Mouse (Mus musculus) stomach, embryonic 15.5 days (tissue): Measurements from ENCODE around the gene Dld. TPM values are rescaled to one million over a fixed set of nuclear protein-coding genes. Genes with fewer than 3 reads are reported as not detected.

ENCODE experiments used
- ATAC-seq: fragments of 200-750 bp; cut with Nextera tagmentation; 2 replicates; pipeline ENCODE4 v1.8.0; 2017; ENCODE audit warnings: low read depth, moderate number of reproducible peaks, moderate TSS enrichment; ENCODE audit not compliant: insufficient read depth, low FRiP score
- H3K27ac ChIP-seq: fragments of 300-500 bp; sonication (generic); 2 replicates; pipeline ENCODE4 v1.5.1; 2015; ENCODE audit warnings: mild to moderate bottlenecking, inconsistent platforms
- H3K27me3 ChIP-seq: fragments of 300-500 bp; sonication (generic); replicated peaks from 2 replicates; pipeline ENCODE4 v1.6.1; 2015; ENCODE audit warnings: inconsistent platforms
- H3K36me3 ChIP-seq: fragments of 300-500 bp; sonication (generic); 2 replicates; pipeline ENCODE4 v1.6.1; 2015; ENCODE audit warnings: inconsistent platforms
- H3K4me1 ChIP-seq: fragments of 300-500 bp; sonication (generic); 2 replicates; pipeline ENCODE4 v1.6.1; 2015; ENCODE audit warnings: inconsistent platforms
- H3K4me2 ChIP-seq: fragments of 300-500 bp; sonication (generic); 2 replicates; pipeline ENCODE4 v1.6.1; 2015; ENCODE audit warnings: mild to moderate bottlenecking, inconsistent platforms
- H3K4me3 ChIP-seq: fragments of 300-500 bp; sonication (generic); replicated peaks from 2 replicates; pipeline ENCODE4 v1.5.1; 2015; ENCODE audit warnings: inconsistent platforms
- H3K9ac ChIP-seq: fragments of 300-500 bp; sonication (generic); 2 replicates; pipeline ENCODE4 v1.6.1; 2015; ENCODE audit warnings: inconsistent platforms
- H3K9me3 ChIP-seq: fragments of 300-500 bp; sonication (generic); 2 replicates; pipeline ENCODE4 v1.6.1; 2016; ENCODE audit warnings: inconsistent platforms
- WGBS: fragments of 180-500 bp; shearing (Covaris S2); methylation state at CpG from one replicate; pipeline ENCODE4 v1.1.7; 2015; 5-methylcytosine and 5-hydroxymethylcytosine counted together
- polyA plus RNA-seq: library from polyadenylated mRNA; unstranded; fragments of >200 nt; fragmentation: Nextera tagmentation; extraction: Ambion mirVana; gene quantifications from 2 replicates; pipeline ENCODE4 v1.2.1, GENCODE M21; 2015

The Dld gene
- polyA plus RNA-seq, 1 experiment from 2014 or later = 126 TPM

DNA sequence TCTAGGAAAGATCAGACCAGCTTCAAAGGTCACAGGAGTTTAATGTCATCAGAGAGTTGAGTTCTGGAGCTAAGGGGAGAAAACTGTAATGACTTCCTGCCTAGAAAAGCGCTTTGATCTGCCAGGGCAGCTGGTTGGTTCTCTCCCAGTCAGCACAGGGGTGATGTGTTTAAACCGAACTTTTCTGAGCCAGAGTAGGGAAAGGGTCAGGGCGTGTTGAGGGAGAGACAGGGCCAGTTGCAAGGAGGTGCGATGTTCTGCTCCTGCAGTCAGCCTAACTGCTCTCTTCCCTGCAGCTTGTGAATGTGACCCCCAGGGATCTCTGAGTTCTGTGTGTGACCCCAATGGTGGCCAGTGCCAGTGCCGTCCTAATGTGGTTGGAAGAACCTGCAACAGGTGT, 49.0 kb downstream of the Dld start:
- Histone ChIP-seq H3K36me3 (peaks cover 78% of the 10 kb centered on the region), H3K4me3 (no peak overlapping the region), H3K9me3 (no peaks in the 10 kb centered on the region), H3K4me1 (no peaks in the 10 kb centered on the region), H3K27me3 (no peaks in the 10 kb centered on the region), H3K27ac (no peak overlapping the region), H3K4me2 (no peak overlapping the region), H3K9ac (no peak overlapping the region)
- no peak for ATAC-seq
- 71% methylated on average over 5 of the region's 5 CpGs for WGBS

DNA sequence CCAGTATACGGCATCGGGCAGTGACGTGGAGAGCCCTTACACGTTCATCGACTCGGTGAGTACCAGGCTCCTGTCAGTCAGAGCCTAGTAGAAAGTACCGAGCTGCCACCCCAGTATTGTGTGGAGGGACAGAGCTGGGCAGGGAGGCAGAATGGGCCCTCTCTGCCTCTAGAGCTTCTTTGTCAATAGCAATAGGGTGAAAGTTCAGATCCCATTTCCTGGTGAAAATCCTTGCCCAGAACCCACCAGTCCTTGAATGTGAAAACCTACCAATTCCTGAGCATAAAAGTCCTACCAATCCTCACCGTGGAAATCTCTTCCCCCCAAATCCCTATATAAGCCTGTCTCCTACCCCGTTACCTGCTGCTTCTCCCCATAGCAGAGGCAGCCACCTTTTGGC, 51.0 kb downstream of the Dld start:
- ATAC-seq = no peak
- H3K4me1 ChIP-seq = peaks cover 5% of the 10 kb centered on the region
- H3K9ac ChIP-seq = no peak overlapping the region
- H3K4me3 ChIP-seq = no peak overlapping the region
- peaks cover 60% of the 10 kb centered on the region for H3K36me3 ChIP-seq
- H3K9me3 ChIP-seq = no peaks in the 10 kb centered on the region
- no peak overlapping the region for H3K4me2 ChIP-seq
- WGBS = 96% methylated on average over 9 of the region's 9 CpGs
- no peak overlapping the region for H3K27ac ChIP-seq
- H3K27me3 ChIP-seq = no peaks in the 10 kb centered on the region

DNA sequence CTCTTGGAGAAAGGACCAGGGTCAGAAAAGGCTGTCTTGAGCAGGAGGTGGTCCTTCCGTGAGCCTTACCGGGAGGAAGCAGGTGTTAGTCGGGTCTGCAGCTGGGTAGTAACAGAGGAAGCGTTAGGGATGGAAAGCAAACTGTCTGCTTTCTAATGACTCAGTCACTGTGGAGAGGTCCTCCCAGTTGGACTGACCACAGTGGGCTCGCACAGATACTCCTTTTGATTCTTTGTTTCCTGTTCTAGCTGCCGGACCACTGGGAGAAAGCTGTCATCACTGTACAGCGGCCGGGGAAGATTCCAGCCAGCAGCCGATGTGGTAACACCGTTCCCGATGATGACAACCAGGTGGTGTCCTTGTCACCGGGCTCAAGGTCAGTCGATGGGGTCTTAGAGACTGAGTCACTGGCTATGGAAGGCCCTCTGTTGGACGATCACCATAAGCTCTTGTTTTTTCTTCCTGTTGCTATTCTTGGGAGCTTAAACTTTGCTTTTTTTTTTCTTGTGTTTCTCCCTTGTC, 51.5 kb downstream of the Dld start:
- H3K27me3 ChIP-seq = no peaks in the 10 kb centered on the region
- H3K4me1 ChIP-seq = peaks cover 9% of the 10 kb centered on the region
- no peak for ATAC-seq
- no peak overlapping the region for H3K4me2 ChIP-seq
- H3K27ac ChIP-seq = no peak overlapping the region
- no peak overlapping the region for H3K9ac ChIP-seq
- no peaks in the 10 kb centered on the region for H3K9me3 ChIP-seq
- H3K36me3 ChIP-seq = peaks cover 56% of the 10 kb centered on the region
- 69% methylated on average over 14 of the region's 14 CpGs for WGBS
- no peak overlapping the region for H3K4me3 ChIP-seq

DNA sequence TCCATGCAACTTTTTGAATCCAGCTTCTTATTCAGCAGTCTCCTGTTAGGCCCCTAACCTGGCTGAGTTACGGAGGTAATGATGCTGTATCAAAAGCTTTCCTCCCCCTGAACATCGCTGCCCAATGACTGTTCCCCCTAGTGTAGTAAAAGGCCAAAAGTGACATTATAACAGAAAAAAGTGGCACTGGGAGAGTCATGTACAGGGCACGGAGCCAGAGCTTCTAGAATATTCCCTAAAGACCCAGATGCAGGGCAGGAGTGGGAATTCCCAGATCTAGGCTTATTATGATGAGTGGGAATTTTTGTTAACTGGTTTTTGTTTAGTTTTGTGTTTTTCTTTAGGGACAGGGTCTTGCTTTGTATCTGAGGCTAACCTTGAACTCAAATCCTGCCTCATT, 52.1 kb downstream of the Dld start:
- peaks cover 51% of the 10 kb centered on the region for H3K36me3 ChIP-seq
- no peak overlapping the region for H3K4me3 ChIP-seq
- no peak overlapping the region for H3K4me2 ChIP-seq
- no peaks in the 10 kb centered on the region for H3K9me3 ChIP-seq
- H3K4me1 ChIP-seq = peaks cover 16% of the 10 kb centered on the region
- no peak overlapping the region for H3K9ac ChIP-seq
- no peak for ATAC-seq
- WGBS = 92% methylated on average over 3 of the region's 3 CpGs
- no peak overlapping the region for H3K27ac ChIP-seq
- H3K27me3 ChIP-seq = no peaks in the 10 kb centered on the region

DNA sequence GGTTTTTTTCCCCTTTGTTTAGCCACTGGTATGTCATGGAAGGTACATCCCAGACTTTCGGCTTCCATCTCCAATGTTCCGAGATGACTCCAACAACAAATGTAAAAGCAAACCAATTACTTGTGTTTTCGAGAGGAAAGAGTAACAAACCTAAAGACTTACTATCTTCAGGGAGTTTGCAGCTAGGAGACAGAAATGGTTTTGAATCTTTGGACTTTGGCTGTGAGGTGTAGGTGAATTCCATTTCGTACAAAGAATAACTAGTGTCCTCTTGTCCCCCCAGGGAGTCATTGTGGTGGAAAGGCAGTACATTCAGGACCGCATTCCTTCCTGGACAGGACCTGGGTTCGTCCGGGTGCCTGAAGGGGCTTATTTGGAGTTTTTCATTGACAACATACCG, 52.7 kb downstream of the Dld start:
- no peak overlapping the region for H3K9ac ChIP-seq
- peaks cover 51% of the 10 kb centered on the region for H3K36me3 ChIP-seq
- no peaks in the 10 kb centered on the region for H3K27me3 ChIP-seq
- no peak overlapping the region for H3K27ac ChIP-seq
- 91% methylated on average over 8 of the region's 8 CpGs for WGBS
- no peak for ATAC-seq
- H3K4me2 ChIP-seq = no peak overlapping the region
- no peak overlapping the region for H3K4me3 ChIP-seq
- H3K9me3 ChIP-seq = no peaks in the 10 kb centered on the region
- peaks cover 20% of the 10 kb centered on the region for H3K4me1 ChIP-seq

DNA sequence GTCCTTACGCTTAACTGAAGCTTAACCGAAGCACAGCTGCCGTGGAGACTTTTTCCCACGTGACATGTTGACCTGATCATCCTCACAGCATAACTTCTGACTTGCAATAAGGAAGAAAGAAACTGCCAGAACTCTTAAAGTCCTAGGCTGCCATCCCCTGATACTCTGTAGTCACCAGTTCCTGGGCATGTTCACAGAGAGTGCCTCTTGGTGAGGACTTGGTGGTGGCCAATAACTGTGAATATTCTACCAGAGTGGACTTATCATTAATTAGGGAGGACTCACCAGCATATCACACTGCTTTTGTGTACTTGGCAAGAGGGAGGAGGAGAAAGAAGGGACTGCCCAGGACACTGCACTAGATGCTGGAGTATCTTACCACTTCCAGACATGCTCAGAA, 53.1 kb downstream of the Dld start:
- no peak overlapping the region for H3K4me2 ChIP-seq
- ATAC-seq = no peak
- H3K36me3 ChIP-seq = peaks cover 48% of the 10 kb centered on the region
- WGBS = 88% methylated on average over 4 of the region's 4 CpGs
- H3K4me3 ChIP-seq = no peak overlapping the region
- H3K9me3 ChIP-seq = no peaks in the 10 kb centered on the region
- H3K4me1 ChIP-seq = peaks cover 22% of the 10 kb centered on the region
- no peaks in the 10 kb centered on the region for H3K27me3 ChIP-seq
- H3K9ac ChIP-seq = no peak overlapping the region
- no peak overlapping the region for H3K27ac ChIP-seq

DNA sequence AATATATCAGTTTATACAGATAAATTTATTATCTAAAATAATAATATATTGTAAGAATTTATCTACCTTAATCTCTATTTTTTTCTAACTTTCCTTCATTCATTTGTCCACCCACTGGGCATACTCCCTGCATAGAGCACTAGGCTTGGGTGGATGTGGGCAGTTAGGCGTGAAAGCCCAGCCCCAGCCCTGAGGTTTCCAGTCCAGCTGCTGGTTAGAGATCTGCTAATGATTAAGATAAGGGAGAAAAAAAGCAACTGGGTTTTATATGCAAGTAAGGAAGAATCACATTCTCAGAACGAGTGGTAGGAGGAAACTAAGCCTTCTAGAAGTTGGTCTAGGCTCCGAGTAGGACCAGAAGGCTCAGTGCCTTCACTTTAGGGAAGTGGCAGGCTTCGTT, 55.2 kb downstream of the Dld start:
- 81% methylated on average over 4 of the region's 4 CpGs for WGBS
- ATAC-seq = no peak
- H3K4me2 ChIP-seq = no peak overlapping the region
- no peaks in the 10 kb centered on the region for H3K9me3 ChIP-seq
- peaks cover 31% of the 10 kb centered on the region for H3K36me3 ChIP-seq
- H3K9ac ChIP-seq = no peak overlapping the region
- H3K4me1 ChIP-seq = peaks cover 22% of the 10 kb centered on the region
- H3K27ac ChIP-seq = no peak overlapping the region
- no peak overlapping the region for H3K4me3 ChIP-seq
- no peaks in the 10 kb centered on the region for H3K27me3 ChIP-seq

DNA sequence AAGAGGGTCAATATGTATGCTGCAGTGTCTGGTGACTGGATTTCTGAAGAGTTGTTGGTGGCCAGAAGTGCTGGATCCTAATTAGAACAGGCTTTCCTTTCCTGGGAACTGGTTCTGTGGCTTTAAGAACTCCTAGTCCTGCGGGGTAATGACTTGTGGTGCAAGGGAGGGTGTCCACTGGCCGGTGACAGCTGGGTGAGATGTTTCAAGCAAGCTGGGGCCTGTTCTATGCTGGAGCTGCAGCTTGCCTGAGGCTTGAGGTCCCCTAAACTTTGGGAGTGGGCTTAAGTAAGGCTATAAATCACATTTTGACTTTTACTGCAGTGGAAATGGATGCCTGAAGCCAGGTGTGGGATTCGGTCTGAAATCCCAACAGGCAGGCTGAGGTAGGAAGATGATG, 55.7 kb downstream of the Dld start:
- Histone ChIP-seq H3K4me3 (no peak overlapping the region), H3K27ac (peak overlapping the region; percentile 55), H3K9me3 (no peaks in the 10 kb centered on the region), H3K4me1 (peaks cover 22% of the 10 kb centered on the region), H3K36me3 (peaks cover 28% of the 10 kb centered on the region), H3K9ac (no peak overlapping the region), H3K4me2 (0 out of 2 replicates have a peak overlapping the region, but pooled peaks have one; percentile 10), H3K27me3 (no peaks in the 10 kb centered on the region)
- peak; percentile 54; the same call in 1 of the 2 replicates for ATAC-seq
- WGBS = 32% methylated on average over 3 of the region's 3 CpGs

DNA sequence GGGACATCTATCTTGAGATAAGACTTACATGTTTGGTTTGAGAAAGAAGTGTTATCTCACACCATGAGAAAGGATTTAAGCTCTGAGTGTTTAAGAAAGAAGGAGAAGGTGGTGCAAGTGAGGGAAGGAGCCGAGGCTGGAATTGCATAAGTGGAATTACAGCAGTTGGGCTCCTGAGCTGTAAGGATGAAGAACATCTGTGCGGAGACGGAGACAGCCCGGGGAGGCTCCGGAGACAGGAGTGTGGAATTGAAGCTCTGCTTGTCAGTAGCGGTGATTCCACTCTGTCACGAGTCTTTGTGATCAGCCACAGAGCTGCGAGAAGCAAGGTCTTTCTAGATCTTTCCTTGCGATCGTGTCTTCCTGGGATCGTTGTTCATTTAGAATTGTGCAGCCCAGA, 56.3 kb downstream of the Dld start:
- H3K9me3 ChIP-seq = no peaks in the 10 kb centered on the region
- peak overlapping the region; percentile 34 for H3K4me2 ChIP-seq
- H3K36me3 ChIP-seq = peaks cover 25% of the 10 kb centered on the region
- no peaks in the 10 kb centered on the region for H3K27me3 ChIP-seq
- no peak overlapping the region for H3K9ac ChIP-seq
- H3K4me1 ChIP-seq = peaks cover 22% of the 10 kb centered on the region
- ATAC-seq = no peak; the same call in 1 of the 2 replicates
- peak overlapping the region; percentile 55 for H3K27ac ChIP-seq
- 33% methylated on average over 11 of the region's 11 CpGs for WGBS
- no peak overlapping the region for H3K4me3 ChIP-seq

DNA sequence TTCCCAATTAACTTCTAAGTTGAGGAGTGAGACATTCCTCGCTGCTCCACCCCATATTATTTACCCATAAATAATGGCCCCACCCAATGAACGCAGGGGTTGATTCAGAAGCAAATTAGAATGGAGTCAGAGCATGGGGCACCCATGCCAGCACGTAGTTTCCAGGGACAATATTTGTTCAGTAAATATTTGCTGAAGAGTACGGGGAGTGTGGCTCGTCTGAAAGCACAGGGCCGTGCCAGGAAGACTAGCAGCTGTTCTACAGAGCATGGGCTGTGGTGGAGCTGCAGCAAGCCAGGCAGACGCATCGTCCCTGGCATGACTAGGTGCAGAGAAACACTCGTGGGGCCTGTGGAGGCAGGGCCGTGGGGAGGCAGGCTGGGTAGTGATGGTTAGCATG, 56.7 kb downstream of the Dld start:
- Histone ChIP-seq H3K4me3 (no peak overlapping the region), H3K27ac (peak overlapping the region; percentile 55), H3K9me3 (no peaks in the 10 kb centered on the region), H3K27me3 (no peaks in the 10 kb centered on the region), H3K9ac (no peak overlapping the region), H3K4me2 (peak overlapping the region; percentile 34), H3K36me3 (peaks cover 21% of the 10 kb centered on the region; the same call in 1 of the 2 replicates), H3K4me1 (peaks cover 22% of the 10 kb centered on the region)
- peak; percentile 89 for ATAC-seq
- 30% methylated on average over 10 of the region's 10 CpGs for WGBS

DNA sequence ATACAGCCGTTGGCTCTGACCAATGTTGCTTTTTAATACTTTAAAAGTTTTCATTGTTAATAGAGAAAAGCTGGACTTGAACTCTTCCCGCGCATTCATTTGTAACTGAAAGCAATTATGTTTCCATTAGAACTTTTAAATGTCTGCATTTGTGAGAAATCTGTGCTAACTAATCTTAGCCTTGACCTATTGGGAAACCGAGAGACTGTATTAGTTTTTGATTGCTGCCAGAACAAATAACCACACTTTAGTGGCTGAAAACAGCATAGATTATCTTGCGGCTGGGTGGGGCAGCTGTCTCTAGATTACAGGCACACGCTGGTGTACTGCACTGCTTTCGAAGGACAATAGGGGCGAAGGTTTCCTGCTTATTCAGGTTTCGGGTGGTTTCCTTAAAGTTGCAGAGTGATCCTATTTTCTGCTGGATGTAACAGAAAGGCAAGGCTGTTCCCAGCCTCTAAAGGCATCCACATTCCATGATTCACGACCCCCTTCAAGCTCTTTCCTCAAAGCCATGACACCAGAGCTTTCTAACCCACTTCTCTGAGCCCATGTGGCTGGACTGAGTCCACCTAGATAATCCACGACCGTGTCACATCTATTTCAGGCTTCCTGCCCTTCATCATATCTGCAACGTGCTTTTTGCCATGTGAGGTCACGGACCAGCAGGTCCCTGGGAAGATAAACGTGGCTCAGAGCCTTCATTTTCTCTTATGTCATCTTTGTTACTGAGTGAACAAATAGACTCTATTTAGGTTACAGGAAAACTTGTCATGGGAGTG, 57.7 kb downstream of the Dld start:
- peak overlapping the region; percentile 53; the same call in 1 of the 2 replicates for H3K27ac ChIP-seq
- whole genome bisulfite sequencing = 48% methylated on average over 15 of the region's 15 CpGs
- H3K36me3 ChIP-seq = peaks cover 18% of the 10 kb centered on the region; the same call in 1 of the 2 replicates
- ATAC-seq = no peak
- H3K4me2 ChIP-seq = no peak overlapping the region
- no peaks in the 10 kb centered on the region for H3K27me3 ChIP-seq
- H3K4me1 ChIP-seq = peaks cover 22% of the 10 kb centered on the region
- H3K9me3 ChIP-seq = no peaks in the 10 kb centered on the region
- H3K4me3 ChIP-seq = no peak overlapping the region
- no peak overlapping the region for H3K9ac ChIP-seq

DNA sequence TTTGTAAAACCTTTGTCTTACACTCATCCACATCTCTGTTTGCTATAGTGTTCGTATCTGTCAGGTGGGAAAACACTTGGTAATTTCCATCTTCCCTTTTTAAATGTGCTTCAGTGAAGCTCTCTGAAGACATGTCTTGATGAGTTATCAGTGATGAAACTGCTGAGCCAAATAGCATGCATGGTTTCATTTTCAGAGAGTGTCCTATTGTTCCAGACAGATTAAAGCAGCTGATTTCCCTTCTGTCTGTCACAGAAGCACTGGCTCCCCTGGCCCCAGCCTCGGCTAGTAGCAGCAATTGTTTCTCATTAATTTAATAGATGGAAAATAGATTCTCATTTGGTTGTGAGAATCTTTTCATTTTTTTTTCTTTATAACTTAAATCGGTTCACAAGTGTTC, 60.3 kb downstream of the Dld start:
- no peak overlapping the region for H3K9ac ChIP-seq
- no peaks in the 10 kb centered on the region for H3K9me3 ChIP-seq
- H3K4me2 ChIP-seq = no peak overlapping the region
- H3K4me3 ChIP-seq = no peak overlapping the region
- H3K27ac ChIP-seq = no peak overlapping the region
- H3K36me3 ChIP-seq = peaks cover 30% of the 10 kb centered on the region
- H3K4me1 ChIP-seq = peaks cover 22% of the 10 kb centered on the region
- no peaks in the 10 kb centered on the region for H3K27me3 ChIP-seq
- ATAC-seq = no peak
- WGBS = 86% methylated on average over 3 of the region's 3 CpGs
